Mouse (Mus musculus) liver, postnatal 0 days (tissue): ENCODE data around the gene Rtel1. TPM values are rescaled to one million over a fixed set of nuclear protein-coding genes. Genes with fewer than 3 reads are reported as not detected.
"Not testable (repeated sequence)": the region's sequence is repeated elsewhere in the genome, so short reads cannot be mapped to it uniquely, and the experiment has no call there.

Source experiments
- ATAC-seq: fragments of 200-750 bp; cut with Nextera tagmentation; 2 replicates; pipeline ENCODE4 v1.8.0; 2017; ENCODE audit warnings: mild to moderate bottlenecking, moderate library complexity
- DNase-seq: peaks from one replicate; pipeline ENCODE4 v3.0.0-alpha.2; 2016
- H3K27ac ChIP-seq: fragments of 300-500 bp; sonication (generic); 2 replicates; pipeline ENCODE4 v1.5.1; 2014; ENCODE audit warnings: antibody characterized with exemption, moderate library complexity, mild to moderate bottlenecking, low read depth
- H3K27me3 ChIP-seq: fragments of 300-500 bp; sonication (generic); 2 replicates; pipeline ENCODE4 v1.6.1; 2014; ENCODE audit warnings: low read length, control low read depth, mixed read lengths; ENCODE audit not compliant: insufficient read depth
- H3K36me3 ChIP-seq: fragments of 300-500 bp; sonication (generic); replicated peaks from 2 replicates; pipeline ENCODE4 v1.6.1; 2014; ENCODE audit warnings: mild to moderate bottlenecking, control low read depth, low read length, moderate library complexity, mixed read lengths; ENCODE audit not compliant: insufficient read depth
- H3K4me1 ChIP-seq: fragments of 300-500 bp; sonication (generic); 2 replicates; pipeline ENCODE4 v1.6.1; 2014; ENCODE audit warnings: antibody characterized with exemption, mild to moderate bottlenecking, control low read depth; ENCODE audit not compliant: insufficient read depth
- H3K4me2 ChIP-seq: fragments of 300-500 bp; sonication (generic); 2 replicates; pipeline ENCODE4 v1.6.1; 2014; ENCODE audit warnings: low read depth, mild to moderate bottlenecking, low read length, moderate library complexity, mixed read lengths
- H3K4me3 ChIP-seq: fragments of 300-500 bp; sonication (generic); 2 replicates; pipeline ENCODE4 v1.5.1; 2014; ENCODE audit warnings: low read depth, low read length
- H3K9ac ChIP-seq: fragments of 300-500 bp; sonication (generic); replicated peaks from 2 replicates; pipeline ENCODE4 v1.6.1; 2014; ENCODE audit warnings: mild to moderate bottlenecking, moderate library complexity
- H3K9me3 ChIP-seq: fragments of 300-500 bp; sonication (generic); 2 replicates; pipeline ENCODE4 v1.6.1; 2016; ENCODE audit warnings: mild to moderate bottlenecking, control low read depth, low read length, mixed read lengths
- CTCF ChIP-seq: sonication (generic); IDR thresholded peaks from 2 replicates; pipeline ENCODE4 v1.5.1; 2016; ENCODE audit warnings: antibody characterized with exemption, low read depth
- EP300 ChIP-seq: IDR thresholded peaks from 2 replicates; pipeline ENCODE4 v1.6.1; 2016; ENCODE audit warnings: antibody characterized with exemption, low read depth, mild to moderate bottlenecking
- WGBS: fragments of 180-500 bp; shearing (Covaris S2); extraction: QIAGEN DNeasy Blood & Tissue Kit; methylation state at CpG from one replicate; pipeline ENCODE4 v1.1.7; 2014; ENCODE audit not compliant: insufficient replicate concordance; 5-methylcytosine and 5-hydroxymethylcytosine counted together
- polyA plus RNA-seq: library from polyadenylated mRNA; unstranded; fragments of >200 nt; fragmentation: Nextera tagmentation; extraction: Ambion mirVana; gene quantifications from 2 replicates; pipeline ENCODE4 v1.2.1, GENCODE M21; 2015

The Rtel1 gene
- polyA plus RNA-seq, 1 experiment from 2014 or later: 9.9 TPM

DNA sequence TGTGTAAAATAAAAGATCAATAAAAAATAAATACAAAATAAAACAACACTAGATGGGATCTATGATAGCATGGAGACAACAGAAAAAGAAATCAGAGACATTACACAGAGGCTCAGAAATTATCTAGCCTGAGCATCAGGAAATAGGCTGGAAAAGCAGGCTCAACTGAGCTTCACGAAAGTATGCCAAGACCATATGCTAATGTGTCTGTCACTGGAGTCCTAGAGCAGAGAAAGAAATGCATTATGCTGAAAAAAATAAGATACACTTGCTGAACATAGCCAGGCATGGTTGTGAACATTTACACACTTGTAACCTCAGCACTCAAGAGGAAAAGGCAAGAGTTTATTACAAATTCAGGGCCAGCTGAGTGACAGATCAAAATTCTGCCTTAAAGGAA, 39.6 kb upstream of the Rtel1 start:
- WGBS: 85% methylated on average over 1 of the region's 1 CpGs
- Histone ChIP-seq H3K4me3 (no peak overlapping the region), H3K4me2 (no peak overlapping the region), H3K4me1 (peaks cover 20% of the 10 kb centered on the region), H3K27me3 (no peaks in the 10 kb centered on the region), H3K9me3 (no peaks in the 10 kb centered on the region), H3K27ac (no peak overlapping the region), H3K36me3 (peaks cover 41% of the 10 kb centered on the region), H3K9ac (no peak overlapping the region)
- TF ChIP-seq EP300: no peak
- no peak for TF ChIP-seq CTCF
- ATAC-seq (no peak), DNase-seq (no peak)

GRCm38 (mm10) chr2:181286629-181287337, 32.8 kb upstream of the Rtel1 start:
- Histone ChIP-seq H3K9ac (peak overlapping the region; percentile 95), H3K27me3 (no peaks in the 10 kb centered on the region), H3K36me3 (peaks cover 13% of the 10 kb centered on the region), H3K4me2 (peak overlapping the region; percentile 80), H3K9me3 (no peaks in the 10 kb centered on the region), H3K4me3 (peak overlapping the region; percentile 77), H3K4me1 (peaks cover 26% of the 10 kb centered on the region), H3K27ac (peak overlapping the region; percentile 89)
- no peak for TF ChIP-seq EP300
- no peak for TF ChIP-seq CTCF
- DNase-seq (no peak), ATAC-seq (no peak)
- WGBS: 42% methylated on average over 6 of the region's 6 CpGs

GRCm38 (mm10) chr2:181287338-181287957, 32.1 kb upstream of the Rtel1 start:
- Histone ChIP-seq H3K9me3 (no peaks in the 10 kb centered on the region), H3K4me1 (peaks cover 26% of the 10 kb centered on the region), H3K4me3 (peak overlapping the region; percentile 77), H3K4me2 (peak overlapping the region; percentile 80), H3K27me3 (no peaks in the 10 kb centered on the region), H3K36me3 (peaks cover 7% of the 10 kb centered on the region; the same call in 1 of the 2 replicates), H3K27ac (peak overlapping the region; percentile 89), H3K9ac (peak overlapping the region; percentile 95)
- TF ChIP-seq EP300: no peak
- no peak for TF ChIP-seq CTCF
- peak; percentile 91 for DNase-seq
- peak; percentile 84 for ATAC-seq
- 1% methylated on average over 34 of the region's 71 CpGs for WGBS

DNA sequence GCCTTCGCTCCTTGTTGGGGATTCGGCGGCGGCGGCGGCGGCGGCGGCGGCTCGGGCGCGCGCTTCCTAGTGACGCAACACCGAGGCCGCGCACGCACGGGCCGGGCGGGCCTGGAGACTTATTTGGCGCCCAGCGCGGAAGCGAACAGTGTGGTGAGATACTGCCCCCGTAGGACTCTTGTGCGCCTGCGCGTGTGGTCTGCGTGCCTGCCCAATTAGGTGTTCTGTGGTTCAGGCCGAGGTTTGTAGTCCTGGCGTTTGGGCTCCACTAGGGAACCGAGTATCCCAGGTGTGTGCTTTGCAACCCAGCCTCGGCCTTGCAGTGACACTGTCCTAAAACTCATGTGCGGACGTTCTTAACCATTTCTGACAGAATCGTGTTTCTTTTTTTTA, 31.6 kb upstream of the Rtel1 start, which contains the start of gene Gmeb2:
Gene Gmeb2, minus strand, starts transcription at position 78 of the 393 bp plus-strand sequence.
- WGBS: 1% methylated on average over 16 of the region's 38 CpGs
- H3K9me3 ChIP-seq, H3K36me3 ChIP-seq, H3K27me3 ChIP-seq: not testable (repeated sequence)
- DNase-seq: peak; percentile 94
- Histone ChIP-seq H3K4me2 (peak within 1 kb of the TSS; percentile 83), H3K27ac (peak within 1 kb of the TSS; percentile 89), H3K9ac (peak within 1 kb of the TSS; percentile 95), H3K4me1 (peaks cover 26% of the 10 kb centered on the region), H3K4me3 (peak within 1 kb of the TSS; percentile 77)
- peak; percentile 94 for ATAC-seq
- peak; percentile 47 for TF ChIP-seq CTCF

- TF ChIP-seq EP300 (no peak), CTCF (no peak)
- DNase-seq (no peak), ATAC-seq (no peak)
- no peaks in the 10 kb centered on the region for H3K27me3 ChIP-seq
- peaks cover 20% of the 10 kb centered on the region for H3K4me1 ChIP-seq
- peak overlapping the region; percentile 83 for H3K4me2 ChIP-seq
- H3K36me3 ChIP-seq: peaks cover 5% of the 10 kb centered on the region; the same call in 1 of the 2 replicates
- H3K9me3 ChIP-seq: no peaks in the 10 kb centered on the region
- peak overlapping the region; percentile 77 for H3K4me3 ChIP-seq
- peak overlapping the region; percentile 80 for H3K27ac ChIP-seq
- WGBS: 70% methylated on average over 3 of the region's 3 CpGs
- H3K9ac ChIP-seq: peak overlapping the region; percentile 66
Observed at GRCm38 (mm10) chr2:181288691-181289090, 30.8 kb upstream of the Rtel1 start.

DNA sequence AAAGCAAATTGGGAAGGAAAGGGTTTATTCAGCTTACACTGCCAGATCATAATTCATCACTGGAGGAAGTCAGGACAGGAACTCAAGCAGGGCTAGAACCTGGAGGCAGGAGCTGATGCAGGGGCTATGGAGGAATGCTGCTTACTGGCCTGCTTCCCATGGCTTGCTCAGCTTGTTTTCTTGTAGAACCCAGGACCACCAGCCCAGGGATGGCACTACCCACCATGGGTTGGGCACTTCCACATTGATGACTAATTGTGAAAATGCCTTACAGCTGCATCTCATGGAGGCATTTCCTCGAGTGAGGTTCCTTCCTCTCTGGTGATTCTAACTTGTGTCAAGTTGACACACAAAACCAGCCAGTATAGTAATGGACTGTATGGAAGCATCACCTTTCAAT, 28.6 kb upstream of the Rtel1 start:
- Histone ChIP-seq H3K4me2 (no peak overlapping the region), H3K9ac (no peak overlapping the region), H3K27ac (no peak overlapping the region), H3K27me3 (no peaks in the 10 kb centered on the region), H3K4me1 (peaks cover 20% of the 10 kb centered on the region), H3K36me3 (peaks cover 2% of the 10 kb centered on the region; the same call in 1 of the 2 replicates), H3K9me3 (no peaks in the 10 kb centered on the region), H3K4me3 (no peak overlapping the region)
- DNase-seq (no peak), ATAC-seq (no peak)
- TF ChIP-seq EP300 (no peak), CTCF (no peak)
- WGBS: 25% methylated on average over 1 of the region's 1 CpGs
